Mouse (Mus musculus) ES-Bruce4 (cell line): ENCODE measurements around the gene Olfr1042. TPM values are rescaled to one million over a fixed set of nuclear protein-coding genes. Genes with fewer than 3 reads are reported as not detected.
"Not testable (repeated sequence)": the region's sequence is repeated elsewhere in the genome, so short reads cannot be mapped to it uniquely, and the experiment has no call there.

Experiments used
- H3K27ac ChIP-seq: 2 replicates; pipeline ENCODE4 v1.5.1; 2012; ENCODE audit warnings: low read length, inconsistent platforms; ENCODE audit not compliant: insufficient read depth
- H3K27me3 ChIP-seq: 2 replicates; pipeline ENCODE4 v1.6.1; 2012; ENCODE audit warnings: mild to moderate bottlenecking, low read length, inconsistent platforms; ENCODE audit not compliant: control insufficient read depth, poor library complexity, insufficient read depth, severe bottlenecking
- H3K36me3 ChIP-seq: 2 replicates; pipeline ENCODE4 v1.6.1; 2012; ENCODE audit warnings: inconsistent platforms, mild to moderate bottlenecking, low read length, moderate library complexity; ENCODE audit not compliant: control insufficient read depth, poor library complexity, insufficient read depth, severe bottlenecking
- H3K4me1 ChIP-seq: one replicate; pipeline ENCODE4 v1.8.1; 2011; ENCODE audit warnings: low read length; ENCODE audit not compliant: control insufficient read depth, insufficient read depth
- H3K4me3 ChIP-seq: 2 replicates; pipeline ENCODE4 v1.5.1; 2011; ENCODE audit warnings: low read depth, mild to moderate bottlenecking, low read length
- H3K9ac ChIP-seq: 2 replicates; pipeline ENCODE4 v1.6.1; 2012; ENCODE audit warnings: low read depth, mild to moderate bottlenecking, inconsistent platforms; ENCODE audit not compliant: poor library complexity, severe bottlenecking
- H3K9me3 ChIP-seq: replicated peaks from 2 replicates; pipeline ENCODE4 v1.6.1; 2012; ENCODE audit warnings: mild to moderate bottlenecking, low read length, inconsistent platforms; ENCODE audit not compliant: control insufficient read depth, poor library complexity, insufficient read depth, severe bottlenecking
- CTCF ChIP-seq: IDR thresholded peaks from one replicate; pipeline ENCODE4 v1.8.1; 2011; ENCODE audit warnings: low read depth, low read length
- EP300 ChIP-seq: IDR thresholded peaks from 2 replicates; pipeline ENCODE4 v1.6.1; 2011; ENCODE audit warnings: low read depth, low read length; ENCODE audit not compliant: insufficient read depth
- POLR2A ChIP-seq: IDR thresholded peaks from one replicate; pipeline ENCODE4 v1.8.1; 2011; ENCODE audit warnings: low read length; ENCODE audit not compliant: insufficient read depth
- polyA plus RNA-seq: library from polyadenylated mRNA; stranded (reverse); fragments of >200 nt; gene quantifications from 2 replicates; pipeline ENCODE4 v1.2.4, GENCODE M21; 2011; ENCODE audit warnings: low read depth; ENCODE audit not compliant: missing spikeins, insufficient read depth, insufficient read length

Gene Olfr1042
- polyA plus RNA-seq: not detected in 2 replicates

- Histone ChIP-seq H3K4me3 (no peak within 1 kb of the TSS), H3K36me3 (no peaks in the 10 kb centered on the region), H3K4me1 (no peaks in the 10 kb centered on the region), H3K27me3 (no peaks in the 10 kb centered on the region), H3K27ac (no peak within 1 kb of the TSS), H3K9ac (no peak within 1 kb of the TSS), H3K9me3 (no peaks in the 10 kb centered on the region)
- TF ChIP-seq EP300 (no peak), POLR2A (no peak), CTCF (no peak)
Measured at GRCm38 (mm10) chr2:86161738-86162137, at the start of gene Olfr1042. Gene Olfr1042, minus strand, starts transcription at chr2:86161838.

DNA sequence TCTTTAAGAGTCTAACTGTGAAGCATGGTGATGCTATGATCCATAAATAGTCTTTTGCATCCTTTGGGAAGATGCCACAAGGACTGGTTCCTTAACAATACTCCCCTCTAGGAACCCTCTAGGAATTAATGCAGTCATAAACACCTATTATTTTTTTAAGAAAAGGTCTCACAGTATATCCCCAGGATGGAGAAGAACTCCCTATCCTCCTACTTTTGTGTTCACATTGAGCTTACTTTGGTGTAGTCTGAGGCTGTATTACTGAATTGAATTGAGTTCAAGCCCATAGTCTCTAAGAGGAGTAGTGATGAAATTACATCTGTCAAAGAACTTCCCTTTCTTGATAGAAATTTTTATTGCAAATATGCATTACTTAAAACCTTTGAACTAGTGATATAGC lies 41.3 kb upstream of the Olfr1042 start, which contains the start of gene Olfr1045:
Gene Olfr1045 (minus strand): TSS at position 101 of the 400 bp plus-strand sequence.
- TF ChIP-seq POLR2A (no peak), CTCF (no peak), EP300 (no peak)
- no peaks in the 10 kb centered on the region for H3K4me1 ChIP-seq
- no peak within 1 kb of the TSS for H3K27ac ChIP-seq
- H3K36me3 ChIP-seq: no peaks in the 10 kb centered on the region
- H3K9me3 ChIP-seq: no peaks in the 10 kb centered on the region
- no peak within 1 kb of the TSS for H3K9ac ChIP-seq
- H3K4me3 ChIP-seq: no peak within 1 kb of the TSS
- no peaks in the 10 kb centered on the region for H3K27me3 ChIP-seq

DNA sequence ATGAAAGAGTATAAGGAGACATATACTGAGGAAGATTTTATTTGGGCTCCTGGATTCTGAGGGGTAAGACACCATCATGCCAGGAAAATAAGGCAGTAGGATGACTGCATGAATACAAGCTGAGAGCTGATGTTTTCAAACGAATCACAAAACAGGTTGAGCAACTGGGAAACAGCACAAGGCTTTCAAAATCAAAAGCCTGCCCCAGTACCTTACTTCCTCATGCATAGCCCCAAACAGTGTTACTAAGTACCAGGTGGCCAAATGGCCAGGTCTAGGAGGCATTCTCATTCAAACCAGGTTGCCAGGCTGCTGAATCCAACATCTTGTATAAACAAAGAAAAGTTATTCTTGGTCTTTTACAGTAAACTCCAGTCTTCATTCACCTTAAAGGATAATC lies 34.2 kb upstream of the Olfr1042 start:
- Histone ChIP-seq H3K36me3 (no peaks in the 10 kb centered on the region), H3K27ac (no peak overlapping the region), H3K4me1 (no peaks in the 10 kb centered on the region), H3K9ac (no peak overlapping the region), H3K9me3 (no peaks in the 10 kb centered on the region; the same call in 1 of the 2 replicates), H3K27me3 (no peaks in the 10 kb centered on the region), H3K4me3 (no peak overlapping the region)
- TF ChIP-seq EP300 (no peak), POLR2A (no peak), CTCF (no peak)

GRCm38 (mm10) chr2:86185583-86185982 lies 23.9 kb upstream of the Olfr1042 start, which contains the start of gene Olfr52:
Gene Olfr52, minus strand, starts transcription at chr2:86185683.
- Histone ChIP-seq H3K9me3 (no peaks in the 10 kb centered on the region; the same call in 1 of the 2 replicates), H3K9ac (no peak within 1 kb of the TSS), H3K4me3 (no peak within 1 kb of the TSS)

DNA sequence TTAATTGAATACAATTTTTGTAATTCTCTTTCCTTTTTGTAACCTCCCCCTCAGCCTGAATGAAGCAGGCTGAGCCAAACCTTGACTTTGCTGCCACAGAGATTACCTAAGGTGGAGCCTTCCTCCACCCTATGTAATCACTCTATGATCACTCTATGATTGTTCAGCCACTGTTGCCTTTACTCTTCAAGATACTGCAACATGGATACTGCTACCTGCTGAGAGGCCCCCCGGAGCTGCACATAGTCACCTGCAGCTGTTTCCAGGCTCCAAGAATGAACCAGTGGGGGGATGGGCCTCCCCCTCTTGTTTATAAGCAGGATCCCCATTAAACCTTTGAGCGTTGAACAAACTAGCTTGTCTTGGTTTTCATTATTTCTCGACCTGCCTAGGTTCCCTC lies 18.3 kb upstream of the Olfr1042 start:
- Histone ChIP-seq H3K4me3 (no peak overlapping the region), H3K4me1 (no peaks in the 10 kb centered on the region), H3K9ac (no peak overlapping the region), H3K27ac (no peak overlapping the region), H3K9me3 (no peaks in the 10 kb centered on the region; the same call in 1 of the 2 replicates), H3K27me3 (no peaks in the 10 kb centered on the region), H3K36me3 (no peaks in the 10 kb centered on the region)
- TF ChIP-seq CTCF: no peak
- TF ChIP-seq EP300: 0 out of 2 replicates have a peak, but pooled peaks have one; percentile 15

More at GRCm38 (mm10) chr2:86185583-86185982, 23.9 kb upstream of the Olfr1042 start, which contains the start of gene Olfr52:
- no peak for TF ChIP-seq POLR2A
- no peak for TF ChIP-seq EP300
- TF ChIP-seq CTCF: no peak
- no peak within 1 kb of the TSS for H3K27ac ChIP-seq
- no peaks in the 10 kb centered on the region for H3K4me1 ChIP-seq
- no peaks in the 10 kb centered on the region for H3K27me3 ChIP-seq
- H3K36me3 ChIP-seq: no peaks in the 10 kb centered on the region

GRCm38 (mm10) chr2:86177720-86178119 lies 16.1 kb upstream of the Olfr1042 start, which contains the start of gene Olfr1044:
Gene Olfr1044, minus strand, starts transcription at chr2:86177820.
- Histone ChIP-seq H3K27ac (no peak within 1 kb of the TSS), H3K4me1 (no peaks in the 10 kb centered on the region), H3K4me3 (no peak within 1 kb of the TSS), H3K27me3 (no peaks in the 10 kb centered on the region), H3K9me3 (no peaks in the 10 kb centered on the region), H3K9ac (no peak within 1 kb of the TSS), H3K36me3 (no peaks in the 10 kb centered on the region)
- no peak for TF ChIP-seq CTCF
- no peak for TF ChIP-seq EP300
- TF ChIP-seq POLR2A: no peak

DNA sequence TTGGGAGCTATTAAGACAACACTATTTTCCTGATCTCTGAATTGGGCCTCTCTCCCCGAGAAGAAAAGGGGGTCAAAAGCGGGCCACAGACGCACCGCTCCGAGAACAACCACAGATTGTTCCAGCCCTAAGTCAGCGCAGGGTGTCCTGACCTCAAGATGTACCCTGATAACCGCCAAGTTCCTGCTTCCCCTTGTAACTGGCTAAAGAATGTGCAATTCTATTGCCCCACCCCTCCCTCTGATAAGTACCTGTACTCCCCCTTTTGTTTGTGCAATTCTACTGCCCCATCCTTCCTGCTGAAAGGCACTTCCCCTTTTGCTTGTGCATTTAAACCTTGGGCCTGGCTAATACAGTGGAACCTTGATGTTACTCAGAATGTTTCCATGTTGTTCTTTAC lies 13.8 kb upstream of the Olfr1042 start:
- not testable (repeated sequence) for H3K27me3 ChIP-seq, H3K36me3 ChIP-seq

More for the DNA sequence above, 13.8 kb upstream of the Olfr1042 start:
- H3K9ac ChIP-seq, H3K4me1 ChIP-seq, H3K9me3 ChIP-seq, H3K27ac ChIP-seq, H3K4me3 ChIP-seq: not testable (repeated sequence)
